Mouse (Mus musculus) kidney, adult 2 months (tissue): ENCODE results near the gene Fis1. TPM values are rescaled to one million over a fixed set of nuclear protein-coding genes. Genes with fewer than 3 reads are reported as not detected.

Experiments
- DNase-seq: peaks from one replicate; pipeline ENCODE4 v3.0.0; 2021
- H3K27ac ChIP-seq: fragments of 200-500 bp; 2 replicates; pipeline ENCODE4 v1.5.1; 2012; ENCODE audit warnings: low read depth, low read length, control low read depth, inconsistent platforms; ENCODE audit not compliant: insufficient read depth
- H3K27me3 ChIP-seq: fragments of 200-500 bp; replicated peaks from 2 replicates; pipeline ENCODE4 v1.6.1; 2012; ENCODE audit warnings: mild to moderate bottlenecking, moderate library complexity, low read length, inconsistent platforms; ENCODE audit not compliant: control insufficient read depth, insufficient read depth
- H3K36me3 ChIP-seq: fragments of 200-500 bp; 2 replicates; pipeline ENCODE4 v1.6.1; 2012; ENCODE audit warnings: mild to moderate bottlenecking, moderate library complexity, low read length, inconsistent platforms; ENCODE audit not compliant: control insufficient read depth, insufficient read depth
- H3K4me1 ChIP-seq: fragments of 200-500 bp; 2 replicates; pipeline ENCODE4 v1.6.1; 2011; ENCODE audit warnings: low read length; ENCODE audit not compliant: control insufficient read depth, insufficient read depth
- H3K4me3 ChIP-seq: fragments of 200-500 bp; 2 replicates; pipeline ENCODE4 v1.5.1; 2011; ENCODE audit warnings: mild to moderate bottlenecking, low read depth, low read length, control low read depth; ENCODE audit not compliant: insufficient read depth
- CTCF ChIP-seq: fragments of 200-500 bp; conservative IDR thresholded peaks from 2 replicates; pipeline ENCODE4 v1.5.1; 2011; ENCODE audit warnings: low read depth, mild to moderate bottlenecking, control low read depth, low read length, moderate library complexity, mixed read lengths; ENCODE audit not compliant: insufficient read depth, insufficient read length
- POLR2A ChIP-seq: fragments of 200-500 bp; IDR thresholded peaks from one replicate; pipeline ENCODE4 v1.6.1; 2011; ENCODE audit warnings: low read depth, low read length, control low read depth
- WGBS: fragments of 180-500 bp; shearing (Covaris S2); methylation state at CpG from one replicate; pipeline ENCODE4 v1.1.7; 2018; 5-methylcytosine and 5-hydroxymethylcytosine counted together
- polyA plus RNA-seq: library from polyadenylated mRNA; depleted of rRNA; stranded (reverse); fragments of >200 nt; gene quantifications from 2 replicates; pipeline ENCODE4 v1.2.3, GENCODE M21; 2012; rRNA removed

The Fis1 gene
- 276 and 313 TPM in 2 replicates for polyA plus RNA-seq

DNA sequence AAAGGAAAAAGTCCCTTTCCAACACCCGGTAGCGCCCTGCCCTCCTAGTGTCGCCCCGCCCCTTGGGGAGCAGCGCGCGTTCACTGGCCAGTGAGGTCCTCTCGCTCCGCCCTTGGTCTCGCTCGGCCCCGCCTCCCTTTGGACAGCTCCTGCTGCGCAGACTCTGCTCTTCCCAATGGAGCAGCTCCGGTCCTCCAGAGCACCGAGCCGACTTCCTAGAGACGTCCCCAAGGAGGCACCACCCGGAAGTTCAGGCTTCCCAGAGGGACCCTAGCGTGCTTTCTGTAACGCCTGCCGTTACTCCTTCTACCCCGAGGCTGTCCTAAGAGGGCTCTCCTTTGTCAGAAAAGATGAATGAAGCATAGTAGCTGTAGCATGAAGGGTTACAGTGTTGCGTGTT is at the start of gene Fis1:
Gene Fis1, plus strand, starts transcription at position 261 of the 400 bp plus-strand sequence.
- peak; percentile 21 for TF ChIP-seq POLR2A
- no peak for TF ChIP-seq CTCF
- H3K4me1 ChIP-seq, result peaks cover 11% of the 10 kb centered on the region; the same call in 1 of the 2 replicates
- H3K27me3 ChIP-seq, result no peaks in the 10 kb centered on the region
- DNase-seq, result peak; percentile 98
- peak within 1 kb of the TSS; percentile 91 for H3K4me3 ChIP-seq
- no peaks in the 10 kb centered on the region for H3K36me3 ChIP-seq
- peak within 1 kb of the TSS; percentile 85 for H3K27ac ChIP-seq
- WGBS, result under 1% methylated on average over 23 of the region's 23 CpGs

DNA sequence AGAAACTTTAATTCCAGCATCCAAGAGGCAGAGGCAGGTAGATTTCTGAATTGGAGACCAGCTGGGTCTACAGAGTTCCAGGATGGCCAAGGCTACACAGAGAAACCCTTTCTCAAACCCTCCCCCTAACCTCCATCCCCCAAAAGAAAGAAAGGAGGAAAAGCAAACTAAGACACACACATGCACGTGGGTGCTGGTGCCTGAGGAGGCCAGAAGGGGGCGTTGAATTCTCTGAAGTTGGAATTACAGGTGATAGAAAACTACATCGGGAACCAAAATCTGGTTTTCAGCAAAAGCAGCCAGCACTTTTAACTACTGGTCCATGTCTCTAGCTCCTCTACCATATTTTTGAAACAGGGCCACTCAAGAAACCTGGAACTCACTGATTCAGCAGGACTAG is 48.5 kb upstream of the Fis1 start:
- Histone ChIP-seq H3K27me3 (no peaks in the 10 kb centered on the region), H3K4me1 (peaks cover 8% of the 10 kb centered on the region; the same call in 1 of the 2 replicates), H3K27ac (no peak overlapping the region), H3K4me3 (no peak overlapping the region), H3K36me3 (no peaks in the 10 kb centered on the region)
- no peak for TF ChIP-seq POLR2A
- TF ChIP-seq CTCF, result no peak
- no peak for DNase-seq
- WGBS, result 59% methylated on average over 3 of the region's 3 CpGs

DNA sequence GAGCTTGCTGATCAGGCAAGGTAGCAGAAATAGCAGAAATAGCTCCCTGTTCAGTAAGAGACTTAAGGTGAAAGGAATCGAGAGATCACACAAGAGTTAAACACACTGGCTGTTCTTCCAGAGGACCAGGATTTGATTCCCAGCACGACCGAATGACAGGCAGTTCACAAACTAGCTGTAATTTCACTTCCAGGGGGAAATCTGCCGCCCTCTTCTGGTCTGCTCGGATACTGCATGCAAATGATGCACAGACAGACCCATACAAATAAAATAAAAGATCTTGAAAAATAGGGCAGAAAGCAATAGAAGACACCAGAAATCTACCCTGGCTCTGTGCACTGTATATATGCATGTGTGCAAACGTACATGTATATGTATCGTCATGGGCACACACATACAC is 47.4 kb upstream of the Fis1 start:
- no peaks in the 10 kb centered on the region for H3K27me3 ChIP-seq

DNA sequence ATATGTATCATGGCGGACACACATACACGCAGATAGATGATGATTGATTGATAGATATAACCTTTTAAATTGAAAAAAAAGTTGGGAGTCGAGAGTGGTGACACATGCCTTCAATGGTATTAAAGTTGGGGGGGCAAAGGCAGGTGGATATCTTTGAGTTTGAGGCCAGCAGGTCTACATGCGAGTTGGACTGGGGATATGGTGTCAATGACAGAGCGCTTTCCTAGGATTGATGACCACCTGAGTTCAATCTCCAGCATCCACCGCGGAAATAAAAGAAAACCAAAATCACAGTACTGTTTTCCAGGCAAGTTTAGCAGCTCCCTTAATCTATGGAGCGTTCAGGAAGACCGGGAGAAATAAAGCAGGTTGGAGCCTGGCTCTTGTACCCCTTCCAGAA is 45.5 kb upstream of the Fis1 start:
- Histone ChIP-seq H3K4me3 (peak overlapping the region; percentile 29; the same call in 1 of the 2 replicates), H3K27me3 (no peaks in the 10 kb centered on the region), H3K4me1 (peaks cover 8% of the 10 kb centered on the region; the same call in 1 of the 2 replicates), H3K27ac (no peak overlapping the region), H3K36me3 (no peaks in the 10 kb centered on the region)
- TF ChIP-seq POLR2A, result no peak
- TF ChIP-seq CTCF, result no peak
- DNase-seq, result no peak
- 40% methylated on average over 9 of the region's 9 CpGs for WGBS

More for the DNA sequence above, 47.4 kb upstream of the Fis1 start:
- 53% methylated on average over 7 of the region's 7 CpGs for WGBS
- no peak overlapping the region for H3K27ac ChIP-seq
- DNase-seq, result peak; percentile 22
- H3K36me3 ChIP-seq, result no peaks in the 10 kb centered on the region
- peaks cover 8% of the 10 kb centered on the region; the same call in 1 of the 2 replicates for H3K4me1 ChIP-seq
- TF ChIP-seq CTCF, result peak; percentile 52
- TF ChIP-seq POLR2A, result no peak
- no peak overlapping the region for H3K4me3 ChIP-seq

DNA sequence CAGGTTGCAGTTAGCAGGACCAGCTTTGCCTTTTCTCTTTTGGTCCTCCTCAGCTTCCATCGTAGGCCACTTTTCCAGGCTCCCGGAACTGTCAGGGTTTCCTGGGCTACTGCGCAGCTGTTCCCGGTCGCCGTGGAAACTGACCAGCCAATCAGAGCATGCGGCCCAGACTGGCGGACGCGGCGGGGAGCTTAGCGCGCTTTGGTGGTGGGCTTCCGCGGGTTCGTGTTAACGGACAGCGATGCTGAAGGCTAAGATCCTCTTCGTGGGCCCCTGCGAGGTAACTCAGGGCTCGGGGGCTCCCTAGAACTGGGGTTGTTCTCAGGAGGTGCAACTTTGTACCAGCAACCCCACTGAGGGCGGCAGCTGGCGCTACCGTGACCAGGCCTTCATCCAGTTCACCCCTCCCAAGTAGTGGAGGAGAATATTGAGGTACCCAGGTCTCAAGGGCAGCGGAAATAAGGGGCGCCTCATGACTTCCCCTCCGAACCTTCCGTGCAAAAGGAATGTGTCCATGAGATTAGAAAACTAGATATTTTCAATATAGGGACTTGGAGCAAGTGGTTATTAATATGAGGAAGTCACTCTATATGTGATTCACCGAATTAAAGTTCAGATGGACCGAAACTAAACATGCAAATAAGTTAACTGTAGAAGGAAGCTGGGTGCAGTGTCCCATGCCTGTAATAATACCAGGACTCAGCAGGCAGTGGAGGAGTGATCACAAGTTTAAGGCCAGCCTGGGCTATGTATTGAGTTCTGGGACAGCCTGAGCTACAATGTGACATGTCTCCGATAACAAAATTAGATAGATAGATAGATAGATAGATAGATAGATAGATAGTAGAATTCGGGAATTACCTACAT is 44.9 kb upstream of the Fis1 start, which contains the start of gene Ift22:
Gene Ift22, plus strand, starts transcription at position 160 of the 867 bp plus-strand sequence.
- no peaks in the 10 kb centered on the region for H3K36me3 ChIP-seq
- peaks cover 8% of the 10 kb centered on the region; the same call in 1 of the 2 replicates for H3K4me1 ChIP-seq
- no peak for TF ChIP-seq CTCF
- peak; percentile 96 for DNase-seq
- WGBS, result 6% methylated on average over 32 of the region's 32 CpGs
- no peak within 1 kb of the TSS for H3K27ac ChIP-seq
- H3K27me3 ChIP-seq, result no peaks in the 10 kb centered on the region
- peak within 1 kb of the TSS; percentile 96 for H3K4me3 ChIP-seq

DNA sequence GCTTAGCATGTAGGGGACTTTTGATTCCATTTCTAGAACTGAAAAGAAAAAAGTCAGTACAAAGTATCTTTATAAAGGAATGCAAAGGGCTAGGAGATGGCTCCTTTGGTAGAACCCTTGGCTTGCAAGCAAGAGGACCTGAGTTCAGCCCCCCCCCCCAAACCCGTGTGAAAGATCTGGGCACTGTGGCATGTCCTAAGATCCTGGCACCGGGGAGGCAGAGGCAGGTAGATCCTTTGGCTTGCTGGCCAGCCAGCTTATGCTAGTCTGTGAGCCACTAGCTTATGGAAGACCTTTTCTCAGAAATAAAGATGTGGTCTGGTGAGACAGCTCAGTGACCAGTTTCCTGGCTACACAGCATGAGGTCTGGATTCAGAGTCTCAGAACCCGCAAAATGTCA is 38.9 kb upstream of the Fis1 start:
- WGBS, result 85% methylated on average over 3 of the region's 3 CpGs
- no peaks in the 10 kb centered on the region for H3K36me3 ChIP-seq
- H3K4me1 ChIP-seq, result peaks cover under 1% of the 10 kb centered on the region; the same call in 1 of the 2 replicates
- no peak for TF ChIP-seq CTCF
- TF ChIP-seq POLR2A, result no peak
- H3K4me3 ChIP-seq, result no peak overlapping the region
- no peak for DNase-seq
- H3K27ac ChIP-seq, result no peak overlapping the region
- H3K27me3 ChIP-seq, result no peaks in the 10 kb centered on the region

DNA sequence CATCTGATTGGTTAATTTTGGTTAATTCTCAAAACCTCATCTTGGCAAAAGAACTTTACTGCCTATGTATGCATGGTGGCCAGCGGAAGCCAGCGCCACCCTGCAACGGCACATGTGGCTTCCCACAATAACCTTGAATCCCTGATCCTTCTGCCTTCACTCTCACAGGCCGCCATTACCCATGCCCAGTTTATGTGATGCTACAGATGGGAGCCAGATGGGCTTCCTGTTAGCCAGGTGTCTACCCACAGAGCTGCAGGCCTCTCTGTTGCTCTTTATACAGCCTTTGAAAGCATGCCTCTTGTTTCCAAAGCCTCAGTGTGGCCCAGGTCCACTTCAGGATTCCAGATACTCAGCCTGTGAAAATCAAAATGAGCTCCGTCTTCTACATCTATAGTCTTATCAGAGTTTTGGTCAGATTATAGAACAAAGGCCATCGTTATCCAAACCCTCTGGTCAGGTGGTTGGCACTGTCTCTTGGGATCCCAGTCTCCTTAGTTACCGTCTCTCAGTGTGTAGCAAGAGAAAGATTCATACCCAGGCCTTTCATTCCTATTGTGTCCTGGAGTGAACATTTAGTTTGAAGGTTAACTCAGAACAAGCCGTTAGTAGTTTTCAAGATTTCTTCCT is 35.3 kb upstream of the Fis1 start:
- 99% methylated on average over 8 of the region's 8 CpGs for WGBS
- TF ChIP-seq CTCF (no peak), POLR2A (no peak)
- no peaks in the 10 kb centered on the region; the same call in 1 of the 2 replicates for H3K4me1 ChIP-seq

More for the DNA sequence above, 35.3 kb upstream of the Fis1 start:
- no peak for DNase-seq
- no peak overlapping the region for H3K4me3 ChIP-seq
- no peak overlapping the region for H3K27ac ChIP-seq
- no peaks in the 10 kb centered on the region for H3K36me3 ChIP-seq
- no peaks in the 10 kb centered on the region for H3K27me3 ChIP-seq
